Mouse (Mus musculus) MEL (cell line): Measurements from ENCODE around the gene Slc2a13.

Experiments
- CHD1 ChIP-seq: IDR thresholded peaks from 2 replicates; pipeline ENCODE4 v1.6.1; 2012; ENCODE audit warnings: low read depth, mild to moderate bottlenecking, inconsistent platforms, low read length, improper control_type of control experiment
- CHD2 ChIP-seq: IDR thresholded peaks from 2 replicates; pipeline ENCODE4 v1.6.1; 2011; ENCODE audit warnings: low read length, improper control_type of control experiment
- CTCF ChIP-seq, 3 experiments: IDR thresholded peaks in 2 of 3; conservative IDR thresholded peaks in 1 of 3; 2 replicates each; pipeline ENCODE4 v1.5.1; 2011 to 2012; ENCODE audit warnings: low read length in 3 of 3, low read depth in 2 of 3, mild to moderate bottlenecking in 2 of 3, improper control_type of control experiment in 1 of 3, inconsistent platforms in 1 of 3, mixed read lengths in 1 of 3, moderate library complexity in 1 of 3; ENCODE audit not compliant: control insufficient read depth in 1 of 3, insufficient read depth in 1 of 3, poor library complexity in 1 of 3, severe bottlenecking in 1 of 3
- EP300 ChIP-seq, 2 experiments: IDR thresholded peaks; 2 replicates each; pipeline ENCODE4 v1.6.1; 2011; ENCODE audit warnings: improper control_type of control experiment in 2 of 2, low read length in 2 of 2, low read depth in 1 of 2, mild to moderate bottlenecking in 1 of 2
- GABPA ChIP-seq: IDR thresholded peaks from 2 replicates; pipeline ENCODE4 v1.6.1; 2012; ENCODE audit warnings: low read depth, mild to moderate bottlenecking, inconsistent platforms, low read length, improper control_type of control experiment, moderate library complexity
- MAFK ChIP-seq: IDR thresholded peaks from 2 replicates; pipeline ENCODE4 v1.6.1; 2011; ENCODE audit warnings: low read depth, mild to moderate bottlenecking, low read length, improper control_type of control experiment, borderline replicate concordance
- POLR2A ChIP-seq, 2 experiments: IDR thresholded peaks; 2 replicates each; pipeline ENCODE4 v1.6.1; 2011 to 2012; ENCODE audit warnings: low read length in 2 of 2, mild to moderate bottlenecking in 2 of 2, control low read depth in 1 of 2, improper control_type of control experiment in 1 of 2, low read depth in 1 of 2, moderate library complexity in 1 of 2; ENCODE audit not compliant: control insufficient read depth in 1 of 2, insufficient read depth in 1 of 2, poor library complexity in 1 of 2
- ZKSCAN1 ChIP-seq: IDR thresholded peaks from 2 replicates; pipeline ENCODE4 v1.6.1; 2012; ENCODE audit warnings: low read depth, mild to moderate bottlenecking, inconsistent platforms, low read length, improper control_type of control experiment, moderate library complexity
- ZNF384 ChIP-seq: IDR thresholded peaks from 2 replicates; pipeline ENCODE4 v1.6.1; 2012; ENCODE audit warnings: low read depth, mild to moderate bottlenecking, inconsistent platforms, low read length, improper control_type of control experiment

GRCm38 (mm10) chr15:91477766-91478165 lies 95.3 kb downstream of the Slc2a13 start:
- TF ChIP-seq MAFK (no peak), EP300 (IDR thresholded peaks at IDR 0.05; ENCODE audit: low read depth in 1 of 2, low read length in 2 of 2) (no peak), ZKSCAN1 (no peak), CTCF (IDR thresholded peaks at IDR 0.05 in 2 of 3, conservative IDR thresholded peaks at IDR 0.05 in 1 of 3; ENCODE audit: control insufficient read depth in 1 of 3, insufficient read depth in 1 of 3, low read depth in 2 of 3, low read length in 3 of 3, poor library complexity in 1 of 3, severe bottlenecking in 1 of 3) (peak in 2 of 3 experiments; percentile 16 to 25; a peak in 4 of 6 replicates), CHD2 (no peak), ZNF384 (no peak), CHD1 (no peak), POLR2A (IDR thresholded peaks at IDR 0.05; ENCODE audit: control insufficient read depth in 1 of 2, insufficient read depth in 1 of 2, low read depth in 1 of 2, low read length in 2 of 2, poor library complexity in 1 of 2) (no peak), GABPA (no peak)
